Mouse (Mus musculus): ENCODE data around the gene Scn4b.

The Scn4b gene

DNA sequence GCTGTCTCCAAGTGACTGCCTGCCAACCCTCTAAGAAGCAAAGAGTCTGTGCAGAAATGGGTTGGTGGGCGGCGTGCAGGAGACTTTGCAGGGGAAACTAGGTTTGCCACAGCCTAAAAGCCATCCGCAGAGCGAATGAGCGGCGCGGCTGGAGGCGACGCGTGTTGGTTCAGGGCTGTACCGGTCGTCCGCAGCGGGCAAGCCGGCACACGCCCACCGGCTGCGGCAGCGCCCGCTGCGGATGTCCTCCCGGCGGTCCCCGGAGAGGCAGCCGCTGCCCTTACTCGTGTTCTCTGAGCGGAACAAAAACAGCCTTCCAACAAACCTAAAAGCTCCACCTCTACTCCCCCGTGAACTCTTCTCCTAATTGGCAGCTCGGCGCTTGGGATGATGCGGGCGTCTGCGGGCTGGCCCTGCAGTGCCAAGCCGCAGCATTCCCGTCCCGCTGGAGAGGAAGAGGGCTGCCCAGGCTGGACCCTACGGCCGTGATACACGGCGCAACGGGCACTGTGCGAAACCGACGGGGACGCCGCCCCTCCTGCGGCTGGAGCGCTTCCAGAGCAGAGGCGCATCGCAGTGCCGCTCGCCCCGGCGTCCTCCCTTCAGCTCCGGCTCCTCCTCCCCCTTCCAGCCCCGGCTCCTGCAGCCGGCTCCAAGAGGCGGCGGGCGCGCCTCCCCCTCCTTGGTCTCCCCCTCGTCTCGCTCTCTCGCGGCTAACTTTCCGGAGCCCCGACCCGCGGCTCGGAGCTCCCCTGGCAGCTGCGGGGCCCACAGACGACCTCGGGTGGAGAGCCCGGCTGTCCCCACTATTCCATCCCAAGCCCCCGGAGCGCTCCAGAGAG lies at the start of gene Scn4b:
Scn4b (plus strand) TSS at position 205 of the 842 bp plus-strand sequence.
- DNase-seq, result peak; percentile 71

DNA sequence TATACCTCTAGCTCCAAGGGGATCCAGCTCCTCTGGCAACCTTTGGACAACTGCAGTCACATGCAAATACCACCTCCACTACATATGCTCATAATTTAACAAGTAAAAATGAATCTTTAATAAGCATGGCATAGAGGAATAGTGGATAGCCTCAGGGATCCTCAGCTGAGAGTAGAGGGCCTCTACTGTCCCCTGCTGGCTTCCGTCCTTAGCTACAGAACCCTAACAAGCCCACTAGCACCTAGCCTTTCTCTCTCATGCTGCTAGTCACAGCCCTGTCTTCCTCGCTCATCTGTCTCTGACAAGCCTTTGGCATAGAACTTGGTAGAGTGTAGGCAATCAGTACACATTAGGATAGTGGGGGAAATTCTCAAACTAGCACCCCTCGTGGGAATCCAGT lies 47.4 kb upstream of the Scn4b start:
- DNase-seq, result no peak

DNA sequence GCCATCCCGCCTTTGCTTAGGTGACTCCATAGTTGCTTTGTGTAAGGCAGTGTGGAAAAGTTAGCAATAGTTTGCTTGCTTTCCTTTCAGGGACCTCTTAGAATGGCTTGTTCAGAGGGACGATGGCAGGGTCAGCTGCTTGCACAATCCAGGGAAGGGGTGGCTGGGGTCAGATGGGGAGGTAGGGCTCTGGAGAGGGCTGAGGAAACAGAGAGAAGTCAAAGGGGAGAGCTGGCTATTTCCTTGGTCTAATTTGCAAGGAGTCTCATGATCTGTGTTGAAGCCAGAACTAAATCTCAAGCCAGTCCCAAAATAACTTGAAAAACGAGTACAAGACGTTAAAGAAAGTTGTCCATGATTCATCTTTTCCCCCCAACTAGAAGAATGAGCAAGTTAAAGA lies 45.6 kb upstream of the Scn4b start:
- DNase-seq, result no peak

DNA sequence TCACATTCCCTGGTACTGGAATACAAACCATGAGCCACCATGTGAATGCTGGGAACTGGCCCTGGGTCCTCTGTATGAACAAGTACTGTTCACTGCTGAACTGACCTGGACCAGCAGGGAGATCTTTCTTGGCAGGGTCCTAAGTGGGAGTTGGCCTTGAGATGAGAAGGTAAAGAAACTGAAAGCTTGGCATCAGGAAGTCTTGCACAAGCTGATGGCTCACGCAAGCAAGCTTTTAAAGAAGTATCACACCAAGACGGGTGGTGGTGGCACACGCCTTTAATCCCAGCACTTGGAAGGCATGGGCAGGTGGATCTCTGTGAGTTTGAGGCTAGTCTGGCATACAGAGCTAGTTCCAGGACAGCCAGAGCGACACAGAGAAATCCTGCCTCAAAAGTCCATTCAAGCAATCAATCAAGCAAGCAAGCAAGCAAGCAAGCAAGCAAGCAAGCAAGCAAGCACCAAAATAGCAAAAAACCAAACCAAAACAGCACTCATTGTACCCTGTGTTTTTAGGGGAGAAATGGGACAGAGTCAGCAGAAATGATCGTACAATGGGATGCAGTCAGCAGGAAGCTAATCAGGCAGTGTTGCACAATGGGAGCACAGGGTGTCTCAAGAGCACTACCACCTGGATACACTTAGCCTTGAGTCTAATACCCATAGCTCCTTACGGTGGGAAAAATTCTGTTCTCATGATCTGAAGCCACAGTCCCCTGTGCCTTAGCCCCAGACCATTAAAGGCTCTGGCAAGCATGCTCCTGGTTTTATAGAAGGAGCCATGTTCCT lies 42.9 kb upstream of the Scn4b start:
- DNase-seq, result no peak

DNA sequence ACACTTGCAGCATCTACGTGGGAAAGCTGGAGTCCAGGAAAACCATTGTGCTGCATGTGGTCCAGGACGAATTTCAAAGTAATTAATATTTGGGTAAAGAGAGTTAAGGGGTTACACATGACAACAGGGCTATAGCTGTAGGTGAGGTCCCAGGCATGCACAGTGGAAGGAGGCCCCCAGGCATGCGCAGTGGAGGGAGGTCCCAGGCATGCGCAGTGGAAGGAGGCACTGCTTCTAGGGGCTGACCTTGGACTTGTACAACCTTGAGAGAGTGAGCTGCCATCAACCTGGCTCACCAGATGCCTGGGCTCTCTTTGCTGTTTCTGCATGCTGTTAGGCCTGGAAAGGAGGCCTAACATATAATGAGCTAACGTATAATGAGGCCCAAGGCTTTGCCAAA lies 40.3 kb upstream of the Scn4b start:
- no peak for DNase-seq

DNA sequence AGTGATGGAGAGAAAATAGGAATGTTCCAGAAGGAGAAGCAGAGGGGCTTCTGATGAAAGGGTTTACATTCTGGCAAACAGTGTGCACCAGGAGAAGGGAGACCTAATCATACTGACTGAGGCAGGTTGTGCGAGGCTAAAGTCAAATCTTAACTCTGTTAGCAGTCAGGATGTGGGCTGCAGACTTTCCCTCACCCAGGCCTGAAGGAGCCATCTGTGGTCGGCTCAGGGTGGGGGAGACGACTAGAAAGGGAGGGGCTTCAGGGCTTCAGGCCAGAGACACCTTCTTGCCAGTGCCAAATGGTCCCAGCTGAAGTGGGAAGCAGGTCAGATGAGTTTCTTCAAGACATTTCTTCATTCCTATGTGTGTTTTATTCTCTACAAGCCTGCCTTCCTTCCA lies 39.8 kb upstream of the Scn4b start:
- DNase-seq, result no peak

DNA sequence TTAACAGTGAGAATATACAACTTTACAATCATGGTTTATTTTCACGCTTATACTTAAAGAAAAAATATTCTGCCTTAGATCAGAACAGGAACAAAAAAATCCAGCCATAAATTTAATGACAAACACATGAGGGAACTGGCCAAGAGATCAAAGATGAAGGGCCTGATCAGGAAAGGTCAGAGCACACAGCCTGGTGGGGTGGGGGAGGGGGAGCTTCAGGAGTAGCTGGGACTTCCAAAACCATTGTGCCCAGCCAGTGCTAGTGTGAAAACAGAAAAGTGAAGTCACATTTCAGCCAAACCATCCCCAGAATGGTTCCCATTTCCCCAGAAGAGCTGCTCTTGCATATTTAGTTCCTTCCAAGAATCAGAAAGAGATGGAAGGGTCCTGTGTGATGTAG lies 35.7 kb upstream of the Scn4b start:
- no peak for DNase-seq

DNA sequence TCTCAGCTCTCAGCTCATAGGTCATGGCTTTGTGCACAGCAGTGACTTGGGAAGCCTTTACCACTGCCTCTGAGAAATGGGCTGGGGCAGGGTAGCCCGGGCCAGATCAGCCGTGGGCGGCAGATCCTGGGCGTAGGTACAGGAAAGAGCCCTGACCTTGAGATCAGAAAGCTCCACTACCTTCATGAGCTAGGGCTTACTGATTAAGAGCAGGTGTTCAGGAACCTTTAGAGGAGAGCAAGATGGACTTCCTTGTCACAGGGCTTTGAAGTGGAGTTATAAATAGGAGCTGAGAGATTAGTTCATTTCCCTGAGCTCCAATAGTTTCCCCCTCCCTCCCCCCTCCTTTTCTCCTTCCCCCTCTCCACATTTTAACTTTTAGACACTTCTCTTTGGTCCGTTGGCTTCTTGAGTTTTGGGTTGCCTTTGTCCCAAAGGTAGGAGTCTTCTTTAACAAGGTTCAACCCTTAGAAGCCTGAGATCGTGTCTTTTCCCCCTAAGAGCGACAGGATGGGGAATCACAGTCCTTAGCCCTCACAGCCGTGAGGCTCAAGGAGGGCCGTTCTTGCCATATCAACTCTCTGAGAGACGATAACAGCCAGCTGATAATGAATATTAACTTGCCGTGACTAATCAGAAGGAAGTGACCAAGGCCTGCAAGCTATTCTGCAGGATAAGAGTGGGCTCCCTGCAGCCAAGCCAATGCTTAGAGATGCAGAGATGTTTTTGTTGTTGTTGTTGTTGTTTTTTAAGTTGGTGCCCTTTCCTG lies 34.8 kb upstream of the Scn4b start:
- DNase-seq, result no peak

DNA sequence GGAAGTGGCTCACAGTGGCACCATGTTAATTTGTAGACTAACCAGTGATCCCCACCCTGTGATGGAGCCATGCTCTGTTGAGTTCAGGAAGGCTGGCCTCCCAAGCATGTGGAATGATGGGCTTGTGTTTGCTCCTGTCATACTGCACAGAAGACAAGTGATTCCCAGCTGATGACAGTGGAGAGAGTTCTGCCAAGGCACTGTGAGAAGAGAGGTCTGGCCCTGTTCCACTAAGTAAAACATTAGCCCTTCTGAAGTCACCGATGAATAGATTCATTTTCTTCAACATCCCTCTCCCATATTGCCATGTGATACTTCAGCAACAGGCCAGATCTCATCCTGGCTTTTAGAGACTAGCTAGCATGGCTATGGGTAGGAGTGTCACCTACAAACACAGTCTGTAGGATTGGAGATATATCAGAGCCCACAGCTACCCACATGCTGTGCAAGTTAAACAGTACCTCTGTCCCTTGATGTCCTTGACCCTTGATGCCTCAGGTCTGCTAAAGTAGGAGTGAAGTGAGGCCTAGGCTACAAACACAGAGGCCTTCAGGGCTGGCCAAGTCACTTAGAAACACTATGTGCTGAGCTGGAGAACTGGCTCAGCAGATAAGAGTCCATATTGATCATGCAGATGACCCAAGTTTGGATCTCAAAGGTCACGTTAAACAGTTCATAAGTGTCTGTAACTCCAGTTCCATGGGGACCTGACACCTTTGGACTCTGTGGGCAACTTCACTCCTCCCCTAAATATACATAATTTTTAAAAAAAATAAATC lies 32.4 kb upstream of the Scn4b start:
- no peak for DNase-seq

DNA sequence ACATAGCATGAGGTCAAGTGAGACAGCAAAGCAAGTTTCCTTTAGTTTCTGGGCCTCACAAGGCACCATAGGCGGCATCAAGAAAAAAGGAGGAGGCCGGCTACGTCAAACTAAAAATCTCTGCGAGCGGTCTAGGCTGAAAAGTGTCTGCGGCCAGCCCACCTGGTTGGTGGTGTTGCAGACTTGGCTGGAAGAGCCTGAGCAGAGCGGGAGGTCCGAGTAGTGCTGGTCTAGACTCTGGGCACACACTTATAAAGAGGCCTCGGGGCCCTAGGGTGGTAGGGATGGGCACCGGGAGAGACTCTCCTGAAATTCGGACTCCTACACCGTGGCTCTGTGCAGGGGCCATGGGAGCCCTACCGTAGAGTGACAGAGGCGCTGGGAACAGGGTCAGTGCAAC lies 22.5 kb upstream of the Scn4b start:
- DNase-seq, result peak; percentile 64

DNA sequence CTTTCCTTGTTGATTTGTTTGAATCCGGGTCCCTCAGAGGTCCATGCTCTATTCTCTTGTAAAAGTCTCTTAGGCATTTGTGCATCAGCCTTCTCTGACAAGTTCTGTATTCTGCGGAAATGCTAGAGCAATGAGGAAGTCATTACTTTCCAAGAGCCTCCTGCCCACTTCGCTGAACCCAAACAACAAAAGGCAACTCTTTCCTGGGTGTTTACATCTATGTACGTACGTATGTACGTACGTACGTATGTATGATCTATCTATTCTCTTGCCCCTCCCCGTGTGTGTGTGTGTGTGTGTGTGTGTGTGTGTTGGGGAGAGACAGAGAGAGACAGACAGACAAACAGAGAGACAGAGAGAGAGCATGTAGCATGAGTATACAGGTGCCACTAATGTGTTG lies 21.4 kb upstream of the Scn4b start:
- no peak for DNase-seq

DNA sequence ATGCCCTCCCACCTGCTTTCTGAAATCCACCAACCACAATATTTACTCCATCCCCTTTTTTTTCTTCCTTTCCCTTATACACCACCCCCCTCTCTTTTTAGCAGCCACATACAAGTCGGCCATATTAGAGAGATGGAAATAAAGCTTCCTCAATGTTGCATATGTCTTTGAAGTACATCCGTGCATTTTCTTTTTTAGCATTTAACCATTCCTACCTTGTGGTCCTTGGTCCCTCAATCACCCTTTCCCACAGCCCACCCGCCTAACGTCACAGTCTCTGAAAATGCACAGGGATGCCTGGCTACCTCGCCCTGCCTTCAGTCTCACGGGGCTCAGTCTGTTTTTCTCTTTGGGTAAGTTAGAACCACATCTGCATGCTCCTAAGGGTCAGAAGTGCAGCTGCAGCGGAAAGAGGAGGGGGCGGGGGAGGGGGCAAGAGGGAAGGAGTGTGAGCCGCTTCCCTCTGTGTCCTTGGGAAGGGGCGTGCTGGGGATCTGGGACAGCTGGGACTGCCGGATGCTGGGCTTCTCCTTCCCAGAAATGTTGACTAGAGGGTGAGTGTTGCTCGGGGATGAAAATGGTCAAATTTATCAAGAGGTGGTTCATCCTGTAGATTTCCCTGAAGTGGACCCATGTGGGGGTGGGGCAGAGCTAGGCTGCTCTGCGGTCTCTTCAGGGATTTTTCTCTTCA lies 20.3 kb upstream of the Scn4b start, which contains the start of gene Scn2b:
Scn2b (plus strand) TSS at position 42 of the 691 bp plus-strand sequence.
- peak; percentile 46 for DNase-seq

DNA sequence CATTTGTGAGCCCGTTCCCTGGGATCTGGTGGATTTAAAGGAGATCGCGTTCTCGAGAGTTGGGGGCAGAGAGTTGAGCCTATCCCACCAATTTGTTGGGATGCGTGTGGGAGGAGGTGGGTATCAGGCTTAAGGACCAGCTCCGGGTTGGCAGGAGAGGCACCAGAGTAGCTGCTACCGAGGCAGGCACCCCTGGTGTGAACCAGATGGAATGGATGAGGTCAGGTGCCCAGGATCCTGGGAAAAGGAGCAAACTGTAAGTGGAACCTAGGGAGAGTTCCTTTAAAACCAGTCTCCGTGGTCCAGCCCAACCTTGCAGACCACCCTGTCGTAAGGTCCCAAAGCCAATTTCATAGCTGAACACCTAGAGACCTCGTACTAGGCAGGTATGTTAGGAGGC lies 19.6 kb upstream of the Scn4b start:
- no peak for DNase-seq

DNA sequence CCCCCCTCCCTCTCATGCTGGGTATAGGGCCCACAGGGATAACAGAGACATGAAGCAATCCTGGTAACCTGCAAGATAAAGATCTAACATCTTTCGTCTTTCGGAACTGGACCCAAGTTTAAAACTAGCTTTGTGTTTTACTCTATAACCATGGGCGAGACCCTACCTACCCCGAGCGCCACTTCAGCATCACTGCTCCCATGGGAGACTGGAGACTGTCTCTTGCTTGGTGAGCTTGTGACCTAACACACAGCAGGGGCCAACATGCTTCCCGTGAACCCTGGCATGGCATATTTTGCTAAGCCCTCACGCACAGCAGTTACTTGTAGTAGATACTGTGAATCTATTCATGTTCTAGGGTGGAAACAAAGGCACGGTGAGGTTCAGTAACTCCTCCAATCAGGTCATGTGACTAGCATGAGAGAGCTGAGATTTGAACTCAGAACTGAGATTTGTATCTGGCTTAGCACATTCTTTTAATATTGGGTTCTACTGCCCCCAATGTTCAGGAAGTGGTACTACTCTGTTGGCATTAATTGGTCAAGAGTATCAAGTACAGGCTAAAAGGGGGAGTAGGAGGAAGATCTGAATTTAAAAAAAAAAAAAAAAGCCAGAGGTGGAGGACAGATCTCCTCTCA lies 18.8 kb upstream of the Scn4b start:
- no peak for DNase-seq

DNA sequence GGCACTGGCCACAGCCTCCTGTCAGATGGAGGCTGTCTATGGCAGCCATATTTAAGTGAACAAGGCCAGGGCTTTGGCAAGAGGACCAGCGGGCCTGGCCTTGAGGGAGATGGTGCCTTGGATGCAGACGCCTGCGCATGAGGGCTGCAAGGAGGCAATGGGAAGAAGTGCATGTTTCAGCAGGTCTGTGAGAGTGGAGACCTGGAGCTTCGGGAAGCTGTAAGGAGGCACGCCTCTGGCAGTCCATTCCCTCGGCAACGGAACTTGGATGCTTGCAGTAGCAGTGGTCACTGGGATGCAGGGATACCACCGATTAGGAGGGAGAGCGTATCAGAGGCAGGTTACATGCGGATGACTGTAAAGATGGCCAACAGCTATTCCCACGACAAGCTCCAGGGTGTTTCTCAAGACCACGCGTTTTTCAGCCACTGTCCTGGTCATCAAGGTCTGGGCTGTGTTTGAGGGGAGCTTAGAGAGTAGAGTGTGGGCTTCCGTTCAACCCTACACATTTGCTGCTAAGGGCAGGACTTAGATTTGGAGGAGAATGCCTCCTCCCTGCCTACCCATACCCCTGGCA lies 18.2 kb upstream of the Scn4b start:
- no peak for DNase-seq

DNA sequence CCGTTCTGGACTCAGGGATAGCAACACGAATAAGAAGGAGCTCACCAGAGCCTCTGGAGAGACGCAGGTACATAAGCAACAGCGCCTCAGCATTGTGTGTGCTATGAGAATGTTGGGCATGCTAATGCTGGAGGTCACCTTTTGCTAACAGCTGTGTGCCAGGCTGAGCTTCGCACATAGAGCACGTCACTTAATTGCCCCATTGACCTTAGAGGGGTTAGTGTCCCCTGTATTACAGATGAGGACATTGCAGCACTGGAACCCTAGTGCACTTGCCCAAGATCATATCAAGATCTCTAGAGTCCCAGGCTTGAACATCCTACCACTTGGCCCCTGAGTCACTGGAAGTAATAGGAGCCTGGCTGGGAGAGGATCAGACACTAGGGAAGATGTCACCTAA lies 17.6 kb upstream of the Scn4b start:
- no peak for DNase-seq

DNA sequence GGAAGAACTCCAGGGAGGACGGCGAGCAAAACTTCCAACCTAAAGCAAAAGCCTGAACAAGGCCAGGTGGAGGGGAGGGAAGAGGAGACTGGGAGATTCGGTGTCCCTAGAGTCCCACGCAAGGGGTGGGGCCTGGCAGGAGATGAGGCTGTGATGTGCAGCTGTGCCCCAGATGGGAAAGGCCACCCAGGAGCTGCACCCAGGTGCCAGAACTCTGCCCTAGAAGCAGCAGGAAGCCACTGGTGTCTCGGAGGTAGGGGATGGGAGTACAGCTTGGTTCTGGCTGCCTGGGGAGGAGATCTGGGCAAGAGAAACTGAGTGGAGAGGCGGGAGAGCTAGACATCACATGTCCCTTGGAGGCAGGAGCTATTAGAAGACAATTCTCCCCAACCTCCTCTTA lies 17.2 kb upstream of the Scn4b start:
- no peak for DNase-seq

DNA sequence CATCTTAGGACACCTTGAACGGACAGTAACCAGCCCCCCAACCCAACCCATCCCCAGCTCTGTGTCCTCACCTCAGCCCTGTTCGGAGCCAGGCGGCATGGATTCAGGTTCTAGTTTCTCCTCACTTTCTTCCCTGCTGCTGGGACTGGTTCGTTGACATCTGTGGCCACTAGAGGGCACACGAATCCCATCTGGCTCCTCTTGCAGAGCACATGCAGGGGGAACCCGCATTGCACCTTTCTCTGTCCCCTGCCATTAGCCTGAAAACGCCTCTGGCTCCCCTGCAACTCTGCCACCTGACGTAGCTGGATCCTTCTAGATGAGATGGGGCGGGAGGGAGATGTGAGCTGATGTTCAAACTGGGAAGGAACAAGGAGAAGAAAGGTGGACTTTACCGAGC lies 16.4 kb upstream of the Scn4b start:
- DNase-seq, result peak; percentile 86

DNA sequence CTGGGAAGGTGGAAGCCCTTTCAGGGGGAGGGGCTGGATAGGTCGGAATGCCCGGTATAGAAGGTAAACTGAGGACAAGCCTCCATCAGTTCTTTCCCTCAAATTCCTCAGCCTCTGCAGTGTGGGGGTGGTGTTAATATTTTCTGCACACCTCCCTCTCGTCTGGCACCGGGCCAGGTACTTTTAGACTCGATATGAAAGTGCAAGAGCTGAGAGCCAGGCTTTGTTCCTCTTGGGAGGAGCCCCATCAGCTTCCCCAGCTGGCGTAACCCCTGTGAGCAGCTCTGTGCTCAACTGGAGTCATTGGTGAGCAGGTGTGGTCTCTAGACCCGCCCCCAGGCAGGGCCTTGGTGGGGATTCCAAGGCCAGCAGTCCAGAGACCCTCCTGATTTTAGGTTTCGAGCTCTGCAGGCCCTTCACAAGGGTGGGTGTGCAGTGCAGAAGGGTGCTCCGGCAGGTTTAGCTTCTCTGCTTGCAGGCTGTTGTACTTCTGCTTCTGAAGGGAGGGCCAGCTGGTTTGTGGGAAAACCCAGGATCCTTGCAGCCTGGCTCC lies 15.9 kb upstream of the Scn4b start:
- peak; percentile 61 for DNase-seq

DNA sequence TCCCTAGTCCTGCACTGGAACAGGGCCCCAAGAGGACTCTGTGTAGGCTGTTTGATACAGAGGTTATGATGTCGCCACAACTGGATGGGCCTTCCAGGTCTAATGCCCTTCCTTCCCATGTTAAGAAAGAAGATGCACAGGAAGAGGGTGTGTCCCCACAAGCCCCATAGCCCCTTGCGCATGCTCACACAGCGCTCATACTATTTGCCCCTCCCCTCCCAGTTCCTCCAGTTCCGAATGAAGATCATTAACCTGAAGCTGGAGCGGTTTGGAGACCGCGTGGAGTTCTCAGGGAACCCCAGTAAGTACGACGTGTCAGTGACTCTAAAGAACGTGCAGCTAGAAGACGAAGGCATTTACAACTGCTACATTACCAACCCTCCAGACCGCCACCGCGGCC lies 13.0 kb upstream of the Scn4b start:
- DNase-seq, result no peak

DNA sequence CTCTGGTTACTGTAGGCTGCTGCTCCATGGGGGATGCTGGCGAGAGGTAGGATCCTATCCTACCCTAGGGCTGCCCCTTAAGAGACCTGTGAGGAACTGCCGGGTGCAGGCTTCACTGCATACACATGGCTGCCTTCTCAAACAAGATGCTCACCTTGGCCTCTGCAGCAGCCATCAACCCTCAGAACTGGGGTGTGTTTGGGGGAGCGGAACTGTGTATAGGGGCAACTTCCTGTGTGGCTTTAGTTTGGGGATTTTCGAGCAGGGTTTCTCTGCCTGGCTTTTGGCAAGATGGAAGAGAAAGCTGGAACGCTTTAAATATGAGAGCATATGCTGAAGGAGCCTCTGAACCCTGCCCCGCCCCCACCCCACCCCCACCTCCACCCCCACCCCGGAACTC lies 11.3 kb upstream of the Scn4b start:
- DNase-seq, result no peak
